Mouse (Mus musculus): ENCODE measurements at regions not wholly inside any gene's neighbourhood (a gene's known extent, or its start where the extent isn't known, plus 50 kb on each side); places are given as distances from the start of the nearest gene placed in this dataset.
A peak's percentile ranks its signal among the peaks of the same experiment; 100 is the strongest.

GRCm38 (mm10) chr16:50841677-50842580 is 251.0 kb upstream of the Ccdc54 start:
- Histone ChIP-seq H3K36me3 (replicated peaks) (no peaks in the 10 kb centered on the region), H3K4me3 (no peak overlapping the region), H3K27me3 (ENCODE audit: poor library complexity, severe bottlenecking) (peaks cover 4% of the 10 kb centered on the region; the same call in 1 of the 2 replicates), H3K9me3 (no peaks in the 10 kb centered on the region), H3K27ac (no peak overlapping the region), H3K4me1 (no peaks in the 10 kb centered on the region)
- WGBS, result 54% methylated on average over 15 of the region's 15 CpGs
- peak; percentile 76 for DNase-seq (ENCODE audit: extremely low spot score, low spot score)

DNA sequence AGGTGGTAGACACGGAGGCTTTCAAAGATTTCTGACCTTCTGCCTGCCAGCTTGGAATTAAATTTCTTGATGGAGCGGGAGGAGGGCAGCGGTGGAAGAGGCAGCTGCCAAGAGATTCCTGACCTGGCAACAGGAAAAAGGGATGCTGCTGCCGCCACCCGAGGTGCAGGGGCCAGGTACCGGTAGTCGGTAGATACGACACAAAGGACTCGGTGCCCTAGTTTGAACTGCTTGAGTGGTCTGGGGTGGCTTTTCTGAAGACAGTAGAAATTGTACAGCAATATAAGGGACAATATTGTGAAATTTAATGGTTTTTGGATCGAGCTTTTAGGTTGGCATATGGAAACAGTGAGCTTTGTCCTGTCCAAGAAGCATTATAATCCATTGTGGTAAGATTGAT is 250.3 kb upstream of the Ccdc54 start:
- WGBS, result 79% methylated on average over 10 of the region's 10 CpGs

DNA sequence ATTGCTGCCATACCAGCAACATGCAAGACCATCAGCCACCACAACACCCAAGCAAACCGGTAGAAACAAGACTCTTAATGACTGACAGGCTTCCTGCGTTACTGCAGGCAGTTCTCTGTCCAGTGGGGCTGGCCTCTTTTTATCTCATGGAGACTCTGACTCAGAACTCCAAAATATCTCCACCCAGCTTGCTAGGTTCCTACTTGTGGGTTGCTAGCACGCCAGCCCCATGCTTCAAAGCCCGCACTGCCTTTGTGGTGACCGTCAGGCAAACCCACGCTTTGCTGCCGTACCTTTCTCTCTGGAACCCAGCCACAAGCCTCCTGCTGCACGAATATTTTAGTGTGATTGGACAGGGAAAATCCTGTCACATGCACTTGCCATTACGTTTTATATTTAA is 248.7 kb upstream of the Ccdc54 start:
- H3K9me3 ChIP-seq, result no peaks in the 10 kb centered on the region
- no peak overlapping the region for H3K4me3 ChIP-seq
- no peaks in the 10 kb centered on the region for H3K4me1 ChIP-seq
- 85% methylated on average over 9 of the region's 9 CpGs for WGBS
- no peak for DNase-seq (ENCODE audit: extremely low spot score, low spot score)
- no peaks in the 10 kb centered on the region for H3K36me3 ChIP-seq (replicated peaks)
- no peak overlapping the region for H3K27ac ChIP-seq
- H3K27me3 ChIP-seq (ENCODE audit: poor library complexity, severe bottlenecking), result peaks cover 4% of the 10 kb centered on the region; the same call in 1 of the 2 replicates

More for the DNA sequence above, 250.3 kb upstream of the Ccdc54 start:
- Histone ChIP-seq H3K9me3 (no peaks in the 10 kb centered on the region), H3K27me3 (ENCODE audit: poor library complexity, severe bottlenecking) (peaks cover 4% of the 10 kb centered on the region; the same call in 1 of the 2 replicates), H3K4me3 (no peak overlapping the region), H3K36me3 (replicated peaks) (no peaks in the 10 kb centered on the region), H3K4me1 (no peaks in the 10 kb centered on the region), H3K27ac (no peak overlapping the region)
- DNase-seq (ENCODE audit: extremely low spot score, low spot score), result no peak

DNA sequence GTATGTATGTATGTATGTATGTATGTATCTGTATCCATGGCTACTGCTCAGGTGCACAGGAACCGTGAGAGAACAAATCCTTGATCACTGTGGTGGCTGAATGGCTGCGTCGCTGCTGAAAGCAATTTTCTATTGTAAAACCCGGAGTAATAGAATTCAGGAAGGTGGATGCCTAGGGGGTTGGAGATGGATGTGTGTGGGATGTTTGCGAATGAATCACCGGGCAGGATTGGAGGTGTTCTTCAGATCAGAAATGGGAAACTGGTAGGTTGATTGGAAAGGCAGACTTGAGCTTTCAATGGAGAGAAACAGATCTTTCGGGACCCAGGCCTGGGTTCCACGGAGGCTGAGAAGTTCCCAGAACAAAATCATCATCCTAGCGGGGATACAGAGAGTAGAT is 246.5 kb upstream of the Ccdc54 start:
- Histone ChIP-seq H3K36me3 (replicated peaks) (no peaks in the 10 kb centered on the region), H3K27ac (no peak overlapping the region), H3K27me3 (ENCODE audit: poor library complexity, severe bottlenecking) (peaks cover 4% of the 10 kb centered on the region; the same call in 1 of the 2 replicates), H3K9me3 (no peaks in the 10 kb centered on the region), H3K4me3 (no peak overlapping the region), H3K4me1 (no peaks in the 10 kb centered on the region)
- 88% methylated on average over 9 of the region's 9 CpGs for WGBS
- no peak for DNase-seq (ENCODE audit: extremely low spot score, low spot score)

GRCm38 (mm10) chr16:50836457-50836856 is 245.5 kb upstream of the Ccdc54 start:
- Histone ChIP-seq H3K4me1 (no peaks in the 10 kb centered on the region), H3K27me3 (ENCODE audit: poor library complexity, severe bottlenecking) (peaks cover 4% of the 10 kb centered on the region; the same call in 1 of the 2 replicates), H3K36me3 (replicated peaks) (no peaks in the 10 kb centered on the region), H3K4me3 (no peak overlapping the region), H3K27ac (no peak overlapping the region), H3K9me3 (no peaks in the 10 kb centered on the region)
- DNase-seq (ENCODE audit: extremely low spot score, low spot score), result no peak
- 81% methylated on average over 4 of the region's 4 CpGs for WGBS

DNA sequence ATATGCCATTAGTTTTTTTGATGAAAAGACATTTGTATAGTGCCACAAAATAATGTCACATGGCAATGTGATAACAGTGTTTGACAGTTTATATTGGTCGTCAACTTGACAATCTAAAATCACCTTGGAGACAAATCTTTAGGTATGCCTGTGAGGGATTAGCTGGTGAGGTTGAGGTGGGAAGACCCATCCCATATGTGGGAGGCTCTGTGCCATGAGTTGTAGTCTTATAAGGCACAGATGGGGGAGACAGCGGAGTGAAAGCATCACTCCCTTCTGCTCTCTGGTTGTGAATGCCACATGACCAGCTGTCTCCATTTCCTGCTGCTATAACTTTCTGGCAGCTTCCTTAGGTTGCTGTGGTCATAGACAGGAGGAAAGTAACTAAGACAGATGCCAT is 242.4 kb upstream of the Ccdc54 start:
- Histone ChIP-seq H3K36me3 (replicated peaks) (no peaks in the 10 kb centered on the region), H3K4me3 (no peak overlapping the region), H3K4me1 (no peaks in the 10 kb centered on the region), H3K27ac (no peak overlapping the region), H3K9me3 (no peaks in the 10 kb centered on the region), H3K27me3 (ENCODE audit: poor library complexity, severe bottlenecking) (no peaks in the 10 kb centered on the region)
- 94% methylated on average over 2 of the region's 2 CpGs for WGBS
- no peak for DNase-seq (ENCODE audit: extremely low spot score, low spot score)

GRCm38 (mm10) chr16:50822352-50822751 is 231.4 kb upstream of the Ccdc54 start:
- DNase-seq (ENCODE audit: extremely low spot score, low spot score), result no peak
- H3K4me1 ChIP-seq, result no peaks in the 10 kb centered on the region
- 88% methylated on average over 7 of the region's 7 CpGs for WGBS
- H3K36me3 ChIP-seq (replicated peaks), result no peaks in the 10 kb centered on the region
- H3K4me3 ChIP-seq, result no peak overlapping the region
- no peak overlapping the region for H3K27ac ChIP-seq
- no peaks in the 10 kb centered on the region for H3K9me3 ChIP-seq
- no peaks in the 10 kb centered on the region for H3K27me3 ChIP-seq (ENCODE audit: poor library complexity, severe bottlenecking)

GRCm38 (mm10) chr16:50814626-50815025 is 223.7 kb upstream of the Ccdc54 start:
- Histone ChIP-seq H3K4me3 (no peak overlapping the region), H3K27me3 (ENCODE audit: poor library complexity, severe bottlenecking) (no peaks in the 10 kb centered on the region), H3K9me3 (no peaks in the 10 kb centered on the region), H3K4me1 (no peaks in the 10 kb centered on the region), H3K36me3 (replicated peaks) (no peaks in the 10 kb centered on the region), H3K27ac (no peak overlapping the region)
- DNase-seq (ENCODE audit: extremely low spot score, low spot score), result no peak
- WGBS, result 73% methylated on average over 4 of the region's 4 CpGs

GRCm38 (mm10) chr16:50799145-50799794 is 208.3 kb upstream of the Ccdc54 start:
- peak; percentile 67 for DNase-seq (ENCODE audit: extremely low spot score, low spot score)
- WGBS, result 52% methylated on average over 10 of the region's 10 CpGs
- Histone ChIP-seq H3K9me3 (no peaks in the 10 kb centered on the region), H3K27ac (no peak overlapping the region), H3K4me1 (no peaks in the 10 kb centered on the region), H3K36me3 (replicated peaks) (no peaks in the 10 kb centered on the region), H3K4me3 (no peak overlapping the region), H3K27me3 (ENCODE audit: poor library complexity, severe bottlenecking) (no peaks in the 10 kb centered on the region)

GRCm38 (mm10) chr16:50798095-50798494 is 207.1 kb upstream of the Ccdc54 start:
- no peak for DNase-seq (ENCODE audit: extremely low spot score, low spot score)
- Histone ChIP-seq H3K4me1 (no peaks in the 10 kb centered on the region), H3K9me3 (no peaks in the 10 kb centered on the region), H3K36me3 (replicated peaks) (no peaks in the 10 kb centered on the region), H3K4me3 (no peak overlapping the region), H3K27ac (no peak overlapping the region), H3K27me3 (ENCODE audit: poor library complexity, severe bottlenecking) (no peaks in the 10 kb centered on the region)
- 80% methylated on average over 6 of the region's 6 CpGs for WGBS

- no peak for DNase-seq (ENCODE audit: extremely low spot score, low spot score)
- no peak overlapping the region for H3K4me3 ChIP-seq
- H3K27me3 ChIP-seq (ENCODE audit: poor library complexity, severe bottlenecking), result no peaks in the 10 kb centered on the region
- no peaks in the 10 kb centered on the region for H3K36me3 ChIP-seq (replicated peaks)
- WGBS, result 86% methylated on average over 2 of the region's 2 CpGs
- H3K4me1 ChIP-seq, result peaks cover 5% of the 10 kb centered on the region; the same call in 1 of the 2 replicates
- no peaks in the 10 kb centered on the region for H3K9me3 ChIP-seq
- H3K27ac ChIP-seq, result no peak overlapping the region
Measured at GRCm38 (mm10) chr16:50792960-50793359, 202.0 kb upstream of the Ccdc54 start.

DNA sequence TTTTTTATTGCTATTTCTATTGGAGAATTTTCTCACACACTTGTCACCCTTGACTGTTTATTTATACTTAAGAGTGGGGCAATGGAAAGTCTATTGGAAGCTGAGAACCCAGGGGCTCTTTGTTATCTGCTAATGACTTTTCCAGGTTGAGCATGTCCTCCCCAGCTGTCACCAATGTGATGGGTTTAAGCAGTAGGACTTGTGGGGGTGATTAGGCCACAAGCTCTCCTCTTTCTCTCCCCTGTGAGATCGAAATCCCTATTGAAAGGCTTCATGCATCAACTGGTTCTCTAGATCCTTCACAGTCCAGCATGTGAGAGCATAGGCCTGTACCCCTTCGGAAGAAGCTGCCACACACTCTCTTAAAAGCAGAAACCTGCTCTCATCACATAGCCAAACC is 201.6 kb upstream of the Ccdc54 start:
- DNase-seq (ENCODE audit: extremely low spot score, low spot score), result no peak
- no peaks in the 10 kb centered on the region for H3K27me3 ChIP-seq (ENCODE audit: poor library complexity, severe bottlenecking)
- peaks cover 5% of the 10 kb centered on the region; the same call in 1 of the 2 replicates for H3K4me1 ChIP-seq
- H3K36me3 ChIP-seq (replicated peaks), result no peaks in the 10 kb centered on the region
- H3K4me3 ChIP-seq, result no peak overlapping the region
- H3K27ac ChIP-seq, result no peak overlapping the region
- 38% methylated on average over 2 of the region's 2 CpGs for WGBS
- H3K9me3 ChIP-seq, result no peaks in the 10 kb centered on the region

DNA sequence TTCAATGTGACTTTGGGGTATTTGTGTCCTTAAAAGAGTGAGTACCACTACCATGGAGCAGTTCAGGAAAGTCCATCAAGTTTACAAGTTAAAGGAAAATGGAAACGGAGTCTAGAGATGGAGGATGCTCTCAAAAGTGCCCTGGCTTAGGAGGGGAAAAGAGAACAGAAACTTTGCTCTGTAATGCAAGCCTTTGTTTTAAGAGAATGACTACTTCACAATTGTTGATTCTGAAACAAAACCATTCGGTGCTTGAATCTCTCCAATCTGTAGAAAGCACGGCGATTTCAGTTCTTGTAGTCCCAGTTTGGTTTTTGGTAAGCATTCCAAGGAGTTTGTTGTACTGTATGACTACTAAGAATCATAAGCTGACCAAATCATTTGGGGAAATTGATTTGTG is 197.7 kb upstream of the Ccdc54 start:
- Histone ChIP-seq H3K36me3 (replicated peaks) (no peaks in the 10 kb centered on the region), H3K27me3 (ENCODE audit: poor library complexity, severe bottlenecking) (no peaks in the 10 kb centered on the region), H3K9me3 (no peaks in the 10 kb centered on the region), H3K27ac (no peak overlapping the region), H3K4me3 (no peak overlapping the region), H3K4me1 (peaks cover 11% of the 10 kb centered on the region)
- WGBS, result 94% methylated on average over 4 of the region's 4 CpGs
- no peak for DNase-seq (ENCODE audit: extremely low spot score, low spot score)
